ENCODE assay signal across 22 mouse cellular contexts in genomic region chr13:44159346-44159745, GRCm38 (mm10).
"Had no signal": no experiment of that assay in that cellular context is flagged by ENCODE, and none has a peak within 500 bp of the region (broad histone marks: within the 10 kb centered on the region; RNA-seq: fewer than 3 reads in every experiment).

No protein-coding gene starts in this region.

- DNase-seq: kidney, adult 9 months; kidney, postnatal 36 days; left cerebral cortex, postnatal 4 days; liver, postnatal 0 days; lung, embryonic 14.5 days; right cerebral cortex, adult 18-20 months; right cerebral cortex, postnatal 14 days; right cerebral cortex, postnatal 4 days; thymus, adult 2 months; thymus, postnatal 14 days; thymus, postnatal 4 days had no signal

- ATAC-seq: liver, postnatal 0 days; lung, postnatal 0 days; midbrain, embryonic 15.5 days had no signal

- H3K9me3 ChIP-seq: limb, embryonic 12.5 days; limb, embryonic 15.5 days; midbrain, embryonic 12.5 days; midbrain, embryonic 15.5 days; neural tube, embryonic 12.5 days; neural tube, embryonic 15.5 days had no signal

- H3K4me1 ChIP-seq: limb, embryonic 12.5 days; limb, embryonic 15.5 days; midbrain, embryonic 12.5 days; midbrain, embryonic 15.5 days; neural tube, embryonic 12.5 days; neural tube, embryonic 15.5 days had no signal

- H3K27me3 ChIP-seq: limb, embryonic 12.5 days; limb, embryonic 15.5 days; midbrain, embryonic 15.5 days; neural tube, embryonic 12.5 days; neural tube, embryonic 15.5 days had no signal

- H3K9ac ChIP-seq: limb, embryonic 12.5 days; limb, embryonic 15.5 days; liver, embryonic 14.5 days; liver, postnatal 0 days; lung, embryonic 14.5 days; midbrain, embryonic 12.5 days; midbrain, embryonic 15.5 days; neural tube, embryonic 12.5 days; neural tube, embryonic 15.5 days had no signal

- H3K27ac ChIP-seq: limb, embryonic 12.5 days; limb, embryonic 15.5 days; liver, embryonic 14.5 days; macrophage; midbrain, embryonic 12.5 days; midbrain, embryonic 15.5 days; neural tube, embryonic 12.5 days; neural tube, embryonic 15.5 days; stomach, postnatal 0 days had no signal

- H3K4me3 ChIP-seq: limb, embryonic 12.5 days; limb, embryonic 15.5 days; midbrain, embryonic 12.5 days; midbrain, embryonic 15.5 days; neural tube, embryonic 12.5 days; neural tube, embryonic 15.5 days had no signal

- H3K36me3 ChIP-seq: limb, embryonic 12.5 days; limb, embryonic 15.5 days; midbrain, embryonic 12.5 days; midbrain, embryonic 15.5 days; neural tube, embryonic 12.5 days; neural tube, embryonic 15.5 days had no signal

- H3K4me2 ChIP-seq: limb, embryonic 12.5 days; limb, embryonic 15.5 days; liver, embryonic 11.5 days; lung, embryonic 14.5 days; midbrain, embryonic 12.5 days; midbrain, embryonic 15.5 days; neural tube, embryonic 12.5 days; neural tube, embryonic 15.5 days had no signal
